Mouse (Mus musculus): ENCODE data around the gene Mocs1. TPM values are rescaled to one million over a fixed set of nuclear protein-coding genes. Genes with fewer than 3 reads are reported as not detected.

The Mocs1 gene
- polyA plus RNA-seq, 1 experiment from 2014 or later, result 3.4 TPM

DNA sequence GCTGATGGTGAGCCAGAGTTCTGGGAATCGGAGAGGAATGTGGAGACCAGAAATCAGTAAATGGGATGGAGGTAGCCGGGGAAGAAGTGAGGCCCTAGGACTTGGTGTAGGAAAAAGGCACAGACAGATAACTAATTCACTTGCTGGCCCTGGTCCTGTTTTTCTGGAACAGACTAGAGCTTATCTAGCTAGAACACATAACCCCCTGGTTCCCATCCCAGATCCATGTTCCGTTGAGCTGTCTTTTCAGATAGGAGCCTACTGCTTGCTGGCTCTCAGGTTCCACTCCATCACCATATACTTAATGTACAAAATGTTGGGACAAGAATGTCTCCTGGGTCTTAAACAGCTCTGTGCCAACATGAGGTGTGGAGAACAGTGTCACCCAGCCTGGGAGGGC lies 29.7 kb downstream of the Mocs1 start:
- Histone ChIP-seq H3K27ac (no peak overlapping the region), H3K27me3 (no peaks in the 10 kb centered on the region), H3K9me3 (replicated peaks) (no peaks in the 10 kb centered on the region), H3K36me3 (ENCODE audit: poor library complexity, severe bottlenecking) (peaks cover 16% of the 10 kb centered on the region), H3K4me2 (no peak overlapping the region), H3K4me1 (no peaks in the 10 kb centered on the region), H3K9ac (no peak overlapping the region), H3K4me3 (no peak overlapping the region)
- 97% methylated on average over 3 of the region's 3 CpGs for WGBS
- ATAC-seq, result no peak

DNA sequence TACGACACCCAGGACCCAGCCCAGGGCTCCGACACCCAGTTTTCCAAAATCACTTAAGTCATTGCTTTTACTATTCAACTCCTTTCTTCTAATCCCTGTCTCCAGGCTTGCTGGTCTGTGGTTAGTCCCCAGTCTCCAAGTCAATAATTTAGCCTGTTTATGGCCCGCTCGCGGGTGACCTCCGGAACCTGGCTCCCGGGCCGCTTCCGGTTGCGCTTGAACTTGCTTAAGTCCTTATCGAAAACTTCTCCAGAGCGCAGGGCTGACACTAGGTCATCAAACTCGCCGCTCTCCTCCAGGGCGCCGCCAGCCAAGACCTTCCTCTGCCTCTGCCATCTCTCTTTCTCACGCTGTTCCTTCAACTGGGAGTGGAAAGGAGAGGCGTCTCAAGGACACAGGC lies 30.2 kb downstream of the Mocs1 start:
- Histone ChIP-seq H3K4me3 (no peak overlapping the region), H3K36me3 (ENCODE audit: poor library complexity, severe bottlenecking) (peaks cover 16% of the 10 kb centered on the region), H3K27ac (no peak overlapping the region), H3K4me1 (no peaks in the 10 kb centered on the region), H3K27me3 (no peaks in the 10 kb centered on the region), H3K9ac (no peak overlapping the region), H3K4me2 (no peak overlapping the region), H3K9me3 (replicated peaks) (no peaks in the 10 kb centered on the region)
- WGBS, result 97% methylated on average over 18 of the region's 18 CpGs
- ATAC-seq, result no peak

DNA sequence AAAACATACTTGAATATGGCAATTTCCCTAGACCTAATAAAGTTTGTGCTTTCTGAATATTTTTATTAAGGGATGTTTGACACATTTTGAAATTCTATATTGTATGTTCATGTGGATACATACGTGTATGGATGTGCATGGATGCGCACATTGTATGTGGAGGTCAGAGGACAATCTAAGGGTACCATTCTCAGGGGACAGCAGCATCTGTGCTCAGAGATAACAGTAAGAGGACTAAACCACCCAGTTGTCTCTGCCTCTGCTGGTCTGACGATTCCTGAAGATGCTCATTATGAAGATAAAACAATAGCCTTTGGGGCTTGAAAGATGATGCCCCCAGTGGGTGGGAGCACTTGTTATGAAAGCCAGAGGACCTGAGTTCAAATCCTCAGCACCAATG lies 36.7 kb downstream of the Mocs1 start:
- no peak for ATAC-seq
- 80% methylated on average over 3 of the region's 3 CpGs for WGBS
- no peak overlapping the region for H3K27ac ChIP-seq

DNA sequence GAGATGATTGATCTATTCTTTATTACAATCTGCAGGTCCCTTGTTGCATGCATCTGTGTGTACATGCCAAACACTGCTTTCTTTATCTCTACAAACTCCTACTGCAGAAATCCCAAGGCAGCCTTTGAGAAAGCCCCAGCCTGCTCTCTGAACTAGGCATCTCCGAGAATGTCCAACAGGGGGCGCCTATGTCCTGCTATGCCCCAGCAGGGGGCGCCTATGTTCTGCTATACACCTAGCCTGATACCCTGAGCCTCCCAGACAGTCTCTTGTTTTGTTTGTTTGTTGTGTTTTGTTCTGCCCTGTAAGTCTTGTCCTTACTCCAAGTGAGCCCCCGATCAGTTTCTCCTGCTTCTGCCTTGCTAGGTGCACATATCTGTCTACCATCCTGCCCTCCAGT lies 40.1 kb downstream of the Mocs1 start:
- H3K4me3 ChIP-seq, result no peak overlapping the region
- 39% methylated on average over 4 of the region's 4 CpGs for WGBS
- peak; percentile 12; the same call in 1 of the 2 replicates for ATAC-seq
- 0 out of 2 replicates have a peak, but pooled peaks cover 6% of the 10 kb centered on the region for H3K4me1 ChIP-seq
- H3K9ac ChIP-seq, result no peak overlapping the region
- H3K36me3 ChIP-seq (ENCODE audit: poor library complexity, severe bottlenecking), result no peaks in the 10 kb centered on the region
- no peak overlapping the region for H3K4me2 ChIP-seq
- no peak overlapping the region for H3K27ac ChIP-seq
- no peaks in the 10 kb centered on the region for H3K9me3 ChIP-seq (replicated peaks)
- H3K27me3 ChIP-seq, result no peaks in the 10 kb centered on the region

More for the DNA sequence above, 36.7 kb downstream of the Mocs1 start:
- no peak overlapping the region for H3K4me3 ChIP-seq
- no peaks in the 10 kb centered on the region for H3K27me3 ChIP-seq
- no peaks in the 10 kb centered on the region for H3K36me3 ChIP-seq (ENCODE audit: poor library complexity, severe bottlenecking)
- H3K4me1 ChIP-seq, result no peaks in the 10 kb centered on the region
- no peak overlapping the region for H3K4me2 ChIP-seq
- no peak overlapping the region for H3K9ac ChIP-seq
- H3K9me3 ChIP-seq (replicated peaks), result no peaks in the 10 kb centered on the region

DNA sequence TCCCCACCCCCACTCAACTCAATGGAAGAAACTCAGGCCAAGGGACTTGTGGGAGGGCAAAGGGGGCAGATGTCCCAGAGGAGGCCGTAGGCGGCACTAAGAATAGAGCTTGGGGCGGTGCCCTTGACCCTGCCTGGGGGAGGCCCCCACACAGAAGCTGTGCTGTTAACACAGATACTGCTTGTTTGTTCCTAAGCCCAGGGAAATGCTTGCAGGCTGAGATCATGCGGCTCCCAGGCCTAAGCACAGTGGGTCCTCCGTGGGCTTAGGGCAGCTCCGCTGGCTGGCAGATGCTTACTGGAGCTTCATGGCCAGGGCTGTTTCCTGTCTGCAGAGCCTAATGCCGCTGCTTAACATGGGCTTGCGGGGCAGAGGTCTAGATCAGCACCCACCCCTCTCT lies 44.5 kb downstream of the Mocs1 start:
- no peaks in the 10 kb centered on the region for H3K36me3 ChIP-seq (ENCODE audit: poor library complexity, severe bottlenecking)
- 0 out of 2 replicates have a peak, but pooled peaks cover 6% of the 10 kb centered on the region for H3K4me1 ChIP-seq
- H3K4me3 ChIP-seq, result no peak overlapping the region
- H3K9me3 ChIP-seq (replicated peaks), result no peaks in the 10 kb centered on the region
- 69% methylated on average over 8 of the region's 8 CpGs for WGBS
- H3K9ac ChIP-seq, result no peak overlapping the region
- no peak overlapping the region for H3K4me2 ChIP-seq
- no peaks in the 10 kb centered on the region for H3K27me3 ChIP-seq
- peak; percentile 68 for ATAC-seq
- no peak overlapping the region for H3K27ac ChIP-seq

DNA sequence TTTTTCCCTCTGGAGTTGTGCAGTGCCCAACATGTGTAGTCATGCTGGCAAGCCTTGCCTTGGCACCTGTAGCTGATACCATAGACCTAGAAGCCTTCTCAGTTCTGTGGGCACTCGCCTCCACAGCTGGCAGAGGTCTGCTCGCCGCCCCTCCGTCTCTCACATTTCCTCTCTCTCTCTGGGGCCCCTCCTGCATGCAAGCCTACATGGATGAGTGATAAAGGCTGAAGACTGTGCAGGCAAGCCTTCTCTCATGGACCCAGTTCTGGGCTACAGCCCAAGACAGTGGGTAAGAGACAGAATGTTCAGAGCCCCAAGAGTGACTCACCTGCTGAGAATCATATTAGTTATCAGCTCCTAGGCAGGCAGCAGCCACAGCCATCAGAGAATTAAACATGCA lies 45.9 kb downstream of the Mocs1 start:
- ATAC-seq, result no peak
- Histone ChIP-seq H3K27me3 (no peaks in the 10 kb centered on the region), H3K4me1 (0 out of 2 replicates have a peak, but pooled peaks cover 6% of the 10 kb centered on the region), H3K9me3 (replicated peaks) (no peaks in the 10 kb centered on the region), H3K4me2 (no peak overlapping the region), H3K36me3 (ENCODE audit: poor library complexity, severe bottlenecking) (no peaks in the 10 kb centered on the region), H3K27ac (no peak overlapping the region), H3K9ac (no peak overlapping the region), H3K4me3 (no peak overlapping the region)
- WGBS, result 96% methylated on average over 4 of the region's 4 CpGs

DNA sequence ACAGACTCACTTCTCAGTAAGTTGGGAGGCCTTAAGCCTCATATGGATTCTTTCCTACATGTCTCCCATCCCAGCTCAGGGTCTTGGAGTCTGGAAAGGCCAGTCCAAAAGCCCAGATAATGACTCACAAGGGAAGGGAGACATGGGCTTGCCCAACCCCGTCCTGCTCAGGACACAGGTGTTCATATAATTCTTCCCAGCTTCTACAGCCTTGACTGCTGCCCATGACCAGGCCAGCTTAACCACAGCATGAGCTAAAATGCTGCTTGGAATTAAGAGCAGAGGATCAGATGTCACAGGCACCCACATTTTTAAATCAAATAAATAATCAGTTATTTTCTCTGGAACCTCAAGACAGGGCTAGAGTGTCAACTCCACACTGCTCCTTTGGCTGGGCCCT lies 47.0 kb downstream of the Mocs1 start:
- ATAC-seq, result no peak
- Histone ChIP-seq H3K4me3 (no peak overlapping the region), H3K9ac (no peak overlapping the region), H3K36me3 (ENCODE audit: poor library complexity, severe bottlenecking) (no peaks in the 10 kb centered on the region), H3K9me3 (replicated peaks) (no peaks in the 10 kb centered on the region), H3K27me3 (no peaks in the 10 kb centered on the region), H3K4me1 (0 out of 2 replicates have a peak, but pooled peaks cover 6% of the 10 kb centered on the region), H3K4me2 (no peak overlapping the region), H3K27ac (no peak overlapping the region)
- WGBS, result 80% methylated on average over 1 of the region's 1 CpGs

DNA sequence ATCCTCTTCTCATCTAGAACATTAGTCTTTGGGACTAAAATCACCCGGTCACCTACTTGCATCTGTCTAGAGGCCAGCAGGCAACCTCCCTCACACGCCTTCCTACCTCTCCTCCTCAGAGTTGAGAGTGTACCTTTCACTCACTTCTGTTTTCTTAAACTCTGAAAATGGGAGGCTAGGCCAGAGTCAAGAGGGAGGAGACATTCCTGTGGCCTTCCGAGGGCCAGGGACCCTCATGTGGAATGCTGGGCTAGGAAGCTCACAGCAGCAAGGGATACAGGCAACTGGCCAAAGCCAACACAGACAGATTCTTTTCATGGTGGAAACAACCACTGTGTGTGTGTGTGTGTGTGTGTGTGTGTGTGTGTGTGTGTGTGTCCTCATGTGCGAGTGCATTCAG lies 49.2 kb downstream of the Mocs1 start:
- H3K4me3 ChIP-seq, result no peak overlapping the region
- H3K9me3 ChIP-seq (replicated peaks), result no peaks in the 10 kb centered on the region
- no peak overlapping the region for H3K4me2 ChIP-seq
- H3K9ac ChIP-seq, result no peak overlapping the region
- H3K4me1 ChIP-seq, result 0 out of 2 replicates have a peak, but pooled peaks cover 6% of the 10 kb centered on the region
- no peaks in the 10 kb centered on the region for H3K36me3 ChIP-seq (ENCODE audit: poor library complexity, severe bottlenecking)
- no peak overlapping the region for H3K27ac ChIP-seq
- 84% methylated on average over 4 of the region's 4 CpGs for WGBS
- H3K27me3 ChIP-seq, result no peaks in the 10 kb centered on the region
- ATAC-seq, result no peak

DNA sequence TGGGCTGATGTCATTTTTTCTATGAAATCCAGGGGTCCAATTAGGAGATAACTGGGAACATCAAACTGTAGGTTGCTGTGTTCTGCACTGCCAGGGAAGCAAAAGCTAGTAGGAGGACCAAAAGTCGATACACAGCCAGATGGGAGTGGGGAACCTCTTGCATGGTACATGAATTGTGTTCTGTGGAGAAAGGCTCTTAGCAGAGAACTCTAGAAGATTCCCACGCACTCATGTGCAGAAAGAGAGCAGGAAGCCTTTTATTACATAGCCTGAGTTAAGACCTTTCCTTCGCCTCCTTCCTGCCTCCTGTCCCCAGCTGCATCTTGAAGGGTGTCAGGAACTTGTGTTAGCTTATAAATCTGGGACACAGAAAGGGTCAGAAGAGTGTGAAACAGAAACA lies 53.7 kb downstream of the Mocs1 start:
- Histone ChIP-seq H3K9me3 (replicated peaks) (no peaks in the 10 kb centered on the region), H3K4me1 (no peaks in the 10 kb centered on the region), H3K27ac (no peak overlapping the region; the same call in 1 of the 2 replicates), H3K4me3 (no peak overlapping the region), H3K27me3 (no peaks in the 10 kb centered on the region), H3K9ac (no peak overlapping the region), H3K4me2 (no peak overlapping the region), H3K36me3 (ENCODE audit: poor library complexity, severe bottlenecking) (no peaks in the 10 kb centered on the region)
- WGBS, result 80% methylated on average over 3 of the region's 3 CpGs
- ATAC-seq, result no peak

DNA sequence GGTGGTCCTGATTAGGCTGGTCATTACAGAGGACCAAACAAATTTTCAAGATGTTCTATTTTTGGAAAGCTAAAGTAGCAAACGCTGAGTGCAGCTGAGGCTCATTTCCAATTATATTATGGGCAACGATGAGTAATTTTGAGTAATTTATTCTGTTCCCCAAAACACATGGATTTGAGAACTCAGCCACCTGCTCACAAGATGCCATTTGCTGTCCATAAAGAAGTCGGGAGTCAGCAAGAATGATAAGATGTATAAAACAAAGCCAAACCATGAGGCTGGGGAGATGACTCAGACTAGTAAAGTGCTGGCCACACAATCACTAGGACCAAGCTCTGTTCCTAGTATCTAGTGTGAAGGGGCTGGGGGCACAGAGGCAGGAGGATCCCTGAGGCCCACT lies 56.3 kb downstream of the Mocs1 start:
- H3K4me3 ChIP-seq, result no peak overlapping the region
- no peak overlapping the region for H3K9ac ChIP-seq
- no peaks in the 10 kb centered on the region for H3K9me3 ChIP-seq (replicated peaks)
- no peaks in the 10 kb centered on the region for H3K36me3 ChIP-seq (ENCODE audit: poor library complexity, severe bottlenecking)
- no peaks in the 10 kb centered on the region for H3K27me3 ChIP-seq
- H3K4me1 ChIP-seq, result no peaks in the 10 kb centered on the region
- H3K27ac ChIP-seq, result no peak overlapping the region
- 78% methylated on average over 3 of the region's 3 CpGs for WGBS
- no peak overlapping the region for H3K4me2 ChIP-seq
- ATAC-seq, result no peak

DNA sequence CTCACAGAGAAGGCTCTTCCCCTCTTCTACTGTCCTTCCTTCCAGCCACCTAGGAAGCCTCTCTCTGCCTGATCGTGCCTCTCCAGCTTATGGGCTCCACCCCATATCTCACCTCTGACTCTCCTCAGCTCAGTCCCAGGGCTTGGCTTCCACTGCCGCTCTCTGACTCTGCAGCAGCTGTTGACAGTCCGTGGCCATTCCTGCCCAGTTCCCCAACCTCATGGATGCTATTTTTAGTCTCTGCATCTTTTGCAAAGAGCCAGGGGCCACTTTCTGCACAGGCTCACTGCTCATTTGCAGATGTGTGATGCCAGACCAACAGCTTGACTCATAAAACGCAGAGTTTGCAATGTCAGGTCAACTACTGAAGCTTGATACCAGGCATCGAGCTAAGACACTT lies 60.9 kb downstream of the Mocs1 start:
- H3K4me3 ChIP-seq, result no peak overlapping the region
- WGBS, result 85% methylated on average over 5 of the region's 5 CpGs
- ATAC-seq, result no peak

DNA sequence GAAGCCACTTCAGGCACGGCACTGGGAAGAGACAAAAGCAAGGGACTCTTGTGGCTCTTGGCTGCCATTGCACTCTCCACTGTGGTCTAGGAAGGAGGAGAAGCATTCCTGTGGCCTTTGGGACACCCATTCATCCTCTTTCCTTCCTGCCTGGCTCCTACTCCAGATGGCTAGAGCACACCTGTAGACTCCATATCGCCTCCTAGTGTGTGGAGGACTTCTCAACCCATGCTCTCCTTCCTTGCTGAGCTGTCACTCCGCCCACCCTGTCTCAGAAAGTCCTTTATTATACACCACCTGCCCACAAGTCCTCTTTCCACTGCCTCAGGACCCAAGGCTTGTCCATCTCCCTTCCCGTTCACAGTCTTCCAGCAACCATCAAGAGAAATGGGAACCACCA lies 65.1 kb downstream of the Mocs1 start:
- no peak overlapping the region for H3K9ac ChIP-seq
- 90% methylated on average over 4 of the region's 4 CpGs for WGBS
- H3K4me2 ChIP-seq, result no peak overlapping the region
- no peak overlapping the region for H3K4me3 ChIP-seq
- H3K4me1 ChIP-seq, result peaks cover 3% of the 10 kb centered on the region; the same call in 1 of the 2 replicates
- no peak overlapping the region for H3K27ac ChIP-seq
- H3K27me3 ChIP-seq, result no peaks in the 10 kb centered on the region
- no peaks in the 10 kb centered on the region for H3K36me3 ChIP-seq (ENCODE audit: poor library complexity, severe bottlenecking)
- no peak for ATAC-seq
- H3K9me3 ChIP-seq (replicated peaks), result no peaks in the 10 kb centered on the region

More for the DNA sequence above, 60.9 kb downstream of the Mocs1 start:
- Histone ChIP-seq H3K27me3 (no peaks in the 10 kb centered on the region), H3K4me1 (no peaks in the 10 kb centered on the region), H3K27ac (no peak overlapping the region), H3K9me3 (replicated peaks) (no peaks in the 10 kb centered on the region), H3K36me3 (ENCODE audit: poor library complexity, severe bottlenecking) (no peaks in the 10 kb centered on the region), H3K4me2 (no peak overlapping the region), H3K9ac (no peak overlapping the region)

DNA sequence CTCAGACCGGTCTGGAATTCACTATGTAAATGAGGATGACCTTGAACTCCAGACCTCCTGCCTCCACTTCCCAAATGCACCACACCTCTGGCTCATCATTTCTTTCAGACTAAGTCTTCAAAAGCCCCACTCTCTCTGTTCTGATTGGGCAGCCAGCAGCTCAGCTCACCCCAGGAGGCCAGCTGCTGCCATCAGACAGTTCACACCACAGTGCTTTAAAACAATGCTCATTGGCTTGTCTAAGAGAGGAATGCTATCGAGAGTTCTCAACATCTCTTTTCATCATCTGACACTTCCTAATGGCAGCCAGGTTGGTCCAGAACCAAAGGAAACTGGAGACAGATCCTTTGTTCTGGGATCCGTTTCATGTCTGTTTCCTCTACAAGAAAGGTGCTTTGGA lies 70.0 kb downstream of the Mocs1 start:
- Histone ChIP-seq H3K4me2 (no peak overlapping the region), H3K4me1 (peaks cover 4% of the 10 kb centered on the region; the same call in 1 of the 2 replicates), H3K9me3 (replicated peaks) (no peaks in the 10 kb centered on the region), H3K9ac (no peak overlapping the region), H3K27me3 (no peaks in the 10 kb centered on the region), H3K4me3 (no peak overlapping the region), H3K27ac (no peak overlapping the region), H3K36me3 (ENCODE audit: poor library complexity, severe bottlenecking) (no peaks in the 10 kb centered on the region)
- ATAC-seq, result no peak
- 44% methylated on average over 3 of the region's 3 CpGs for WGBS

All from forebrain, embryonic 13.5 days (tissue).